Mouse (Mus musculus): ENCODE results near the gene Glg1. TPM values are rescaled to one million over a fixed set of nuclear protein-coding genes. Genes with fewer than 3 reads are reported as not detected.
A peak's percentile ranks its signal among the peaks of the same experiment; 100 is the strongest.
"Not testable (repeated sequence)": the region's sequence is repeated elsewhere in the genome, so short reads cannot be mapped to it uniquely, and the experiment has no call there.

The Glg1 gene
- total RNA-seq, 2 experiments from 2014 or later: 30.5 to 35.0 TPM

DNA sequence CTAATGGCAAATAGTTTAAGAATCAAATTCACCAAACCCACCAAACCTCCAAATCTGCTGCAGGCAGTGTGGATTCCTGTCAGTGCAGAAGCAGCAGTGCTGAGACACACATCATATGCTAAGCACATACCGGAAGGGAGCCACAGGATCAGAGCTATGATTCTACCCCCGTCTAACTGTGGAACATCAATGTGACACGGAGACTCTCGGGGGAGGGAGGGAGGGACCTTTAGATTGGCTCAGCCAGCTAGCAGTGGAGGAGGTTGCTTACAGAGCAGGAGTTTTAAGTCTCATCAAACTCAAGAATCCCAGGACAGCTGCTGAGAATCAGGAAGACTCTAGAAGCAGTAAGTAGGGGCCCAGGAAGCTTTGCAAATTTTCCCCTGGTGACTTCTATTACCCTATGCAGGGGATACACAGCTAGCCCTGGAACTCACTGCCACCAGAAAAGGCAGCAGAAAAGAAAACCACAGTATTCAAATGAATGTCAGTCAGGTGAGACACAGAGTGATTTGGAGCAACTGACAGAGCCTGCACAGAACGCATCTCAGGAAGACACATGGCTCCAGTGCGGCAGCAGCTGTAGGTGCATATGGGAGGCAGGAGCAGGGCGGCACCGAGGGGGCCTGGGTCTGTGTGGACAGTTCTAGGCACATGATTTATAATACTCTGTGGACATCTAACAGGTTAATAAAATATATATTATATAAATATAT lies 103.1 kb downstream of the Glg1 start:
- DNase-seq (ENCODE audit: low spot score): no peak

DNA sequence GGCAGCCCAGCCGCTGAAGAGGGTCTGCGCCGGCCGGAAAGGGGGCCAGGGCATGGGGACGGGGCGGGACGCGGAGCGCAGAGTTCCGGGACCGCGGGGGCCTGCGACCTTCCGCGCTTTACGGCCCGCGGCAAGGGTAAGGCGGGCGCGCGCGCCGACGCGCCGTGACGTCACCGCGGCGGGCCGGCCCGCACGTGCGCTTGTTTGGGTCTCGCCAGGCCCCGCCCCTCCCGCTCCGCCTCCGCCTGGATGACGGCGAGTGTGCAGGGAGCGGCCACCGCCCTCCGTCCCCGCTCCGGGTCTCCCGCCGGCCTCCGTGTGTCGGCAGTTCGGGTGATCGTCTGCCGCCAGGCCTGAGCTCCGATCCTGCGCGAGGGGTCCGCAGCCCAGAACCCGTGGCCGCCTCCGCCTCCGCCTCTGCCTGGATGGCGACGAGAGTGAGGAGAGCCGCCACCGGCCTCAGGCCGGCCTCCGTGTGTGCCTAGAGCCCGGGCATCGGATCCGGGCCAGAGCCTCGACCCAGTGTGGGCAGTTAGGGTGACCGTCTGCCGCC lies 113.5 kb downstream of the Glg1 start:
- peak; percentile 94 for DNase-seq (ENCODE audit: low spot score)

DNA sequence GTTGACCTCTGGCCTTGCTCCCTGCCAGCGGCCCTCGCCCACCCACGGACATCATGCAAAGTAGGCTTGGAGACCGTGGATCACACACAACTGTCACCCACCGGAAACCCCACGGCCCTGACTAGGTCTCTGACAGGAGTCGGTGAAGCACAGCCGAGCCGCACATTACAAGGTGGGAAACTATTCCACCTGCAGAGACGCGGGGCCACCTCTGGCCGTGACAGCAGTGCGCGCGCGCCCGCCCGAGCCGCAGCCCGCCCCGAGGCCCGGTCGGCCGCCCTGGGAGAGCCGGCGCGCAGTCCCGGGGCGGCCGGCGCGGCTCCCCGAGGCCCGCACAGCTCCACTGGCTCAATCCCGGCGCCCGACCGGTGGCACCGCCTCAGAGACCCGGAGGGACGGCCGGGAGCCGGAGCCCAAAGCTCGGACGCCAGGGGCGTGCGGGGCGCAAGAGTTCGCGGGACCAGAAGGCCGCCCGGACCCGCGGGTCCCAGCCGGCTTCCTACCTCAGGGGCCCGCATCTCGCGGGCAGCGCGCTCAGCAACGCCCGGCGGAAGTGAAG lies 114.0 kb downstream of the Glg1 start:
- not testable (repeated sequence) for DNase-seq (ENCODE audit: low spot score)

DNA sequence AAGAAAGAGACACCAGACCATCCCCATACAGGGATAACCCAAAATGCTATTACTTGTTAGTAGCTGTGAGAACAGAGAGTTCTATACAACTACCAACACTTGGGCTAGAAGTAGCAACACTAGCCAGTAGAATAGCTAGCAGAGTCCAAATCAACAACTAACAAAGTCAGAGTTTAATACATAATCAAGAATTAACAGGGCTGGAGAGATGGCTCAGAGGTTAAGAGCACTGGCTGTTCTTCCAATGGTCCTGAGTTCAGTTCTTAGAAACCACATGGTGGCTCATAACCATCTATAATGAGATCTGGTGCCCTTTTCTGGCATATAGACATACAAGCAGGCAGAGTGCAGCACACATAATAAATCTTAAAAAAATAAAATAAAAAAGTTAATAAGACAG lies 116.5 kb downstream of the Glg1 start:
- DNase-seq (ENCODE audit: low spot score): no peak

DNA sequence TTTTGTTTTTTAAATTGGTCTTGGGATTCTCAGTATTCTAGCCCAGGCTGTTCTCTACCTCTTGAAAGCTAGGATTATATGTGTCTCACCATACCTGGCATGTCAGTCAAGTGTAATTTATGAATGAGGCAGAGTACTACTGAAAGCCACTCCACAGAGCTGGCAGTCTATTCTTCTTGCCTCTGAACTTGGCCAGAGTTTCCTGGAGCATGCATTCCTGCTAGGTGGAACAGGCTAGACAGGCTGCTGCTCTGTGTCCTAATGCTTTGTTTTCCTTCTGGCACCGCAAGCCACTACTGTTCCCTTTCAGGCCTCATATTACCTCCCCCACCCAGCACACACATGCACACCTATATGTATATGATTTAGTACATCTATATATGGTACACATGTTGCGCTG lies 128.3 kb downstream of the Glg1 start:
- DNase-seq (ENCODE audit: low spot score): no peak

DNA sequence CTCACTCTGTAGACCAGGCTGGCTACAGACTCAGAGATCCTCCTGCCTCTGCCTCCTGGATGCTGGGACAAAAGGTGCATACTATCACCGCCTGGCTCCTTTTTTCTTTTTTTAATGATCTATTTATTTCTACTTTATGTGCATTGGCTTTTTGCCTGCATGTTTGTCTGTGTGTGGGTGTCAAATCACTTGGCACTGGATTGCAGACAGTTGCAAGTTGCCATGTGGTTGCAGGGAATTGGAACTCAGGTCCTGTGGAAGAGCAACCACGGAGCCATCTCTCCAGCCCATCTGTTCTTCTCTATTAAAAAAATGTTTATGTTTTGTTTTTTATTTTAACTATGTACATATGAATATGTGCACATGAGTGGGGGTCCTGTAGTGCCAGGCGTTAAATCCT lies 139.5 kb downstream of the Glg1 start:
- DNase-seq (ENCODE audit: low spot score): no peak

DNA sequence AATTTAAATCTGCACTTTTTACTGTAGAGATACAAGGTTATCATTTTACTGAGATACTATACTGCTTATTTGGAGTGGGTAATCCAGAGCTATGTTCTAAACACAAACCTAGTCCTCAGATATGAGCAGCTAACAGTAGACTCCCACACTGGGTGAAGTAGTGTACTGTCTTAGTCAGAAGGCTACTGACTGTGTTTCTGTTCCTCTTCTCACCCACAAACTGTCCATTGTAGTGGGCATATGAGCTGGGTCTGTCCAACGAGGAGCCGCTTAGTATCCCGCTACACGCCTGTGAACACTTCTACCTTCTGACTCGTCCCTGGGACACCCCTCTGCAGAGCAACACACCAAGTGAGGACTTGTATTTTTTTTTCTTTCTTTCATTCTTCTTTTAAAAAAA lies 144.1 kb downstream of the Glg1 start:
- no peak for DNase-seq (ENCODE audit: low spot score)

Small RNA genes within 50 kb of the gene (microRNA-seq; reads per million reads assigned to microRNA genes)
- not detected for gene Gm23193

Other genes starting within 250 kb of the Glg1 start
- gene Ddx19b, start 227.5 kb downstream of the Glg1 start, total RNA-seq (2021): 10 to 100 TPM; 10.8 to 11.7 TPM
- gene Aars, start 226.1 kb downstream of the Glg1 start, total RNA-seq (2021): 10 to 100 TPM; 43.1 to 54.1 TPM
- not detected for gene Exosc6, start 202.9 kb downstream of the Glg1 start, total RNA-seq (2021)
- gene Clec18a, start 166.8 kb downstream of the Glg1 start, total RNA-seq (2021): under 1 TPM; 0.38 to 0.62 TPM
- 100 to 1,000 TPM; 115 to 127 TPM for gene Pdpr, start 164.6 kb downstream of the Glg1 start, total RNA-seq (2021)
- gene Rfwd3, start 41.0 kb upstream of the Glg1 start, total RNA-seq (2021): 1 to 10 TPM; 3.5 to 4.2 TPM
- gene Mlkl, start 79.0 kb upstream of the Glg1 start, total RNA-seq (2021): under 1 TPM; 0.53 to 0.93 TPM
- under 1 TPM; 0.66 to 0.88 TPM for gene Fa2h, start 134.6 kb upstream of the Glg1 start, total RNA-seq (2021)